Mouse (Mus musculus): ENCODE data around the gene Fkrp. TPM values are rescaled to one million over a fixed set of nuclear protein-coding genes. Genes with fewer than 3 reads are reported as not detected.

The Fkrp gene
- polyA plus RNA-seq, 1 experiment: 41.7 TPM

DNA sequence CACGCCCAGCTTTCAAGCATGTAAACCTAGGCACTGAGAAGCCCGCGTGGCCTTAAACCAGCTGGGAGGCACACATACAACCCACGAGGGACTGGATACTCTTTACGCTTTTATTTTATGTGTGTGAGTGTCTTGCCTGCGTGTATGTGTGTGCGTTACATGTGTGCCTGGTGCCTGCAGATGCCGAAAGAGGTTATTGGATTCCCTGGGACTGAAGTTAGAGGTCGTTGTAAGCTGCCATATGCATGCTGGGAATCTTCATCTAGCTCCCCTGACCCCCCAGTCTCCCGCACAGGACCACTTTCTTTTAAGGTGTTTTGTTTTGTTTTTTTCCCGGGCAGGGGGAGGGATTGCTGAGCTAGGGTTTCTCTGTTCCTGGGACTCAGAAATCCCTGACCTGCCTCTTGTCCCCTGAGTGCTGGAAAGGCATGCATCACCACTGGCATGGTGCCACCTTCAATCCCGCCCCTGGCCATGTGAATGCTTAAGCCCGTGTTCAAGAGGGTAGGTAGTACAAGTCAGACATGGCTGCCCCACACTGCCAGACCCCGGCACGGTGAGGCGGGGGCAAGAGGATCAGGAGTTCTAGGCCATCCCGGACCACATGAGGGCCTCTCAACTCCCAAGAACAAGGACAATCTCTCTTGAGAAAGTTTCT, 32.6 kb downstream of the Fkrp start:
- WGBS: 39% methylated on average over 17 of the region's 17 CpGs
- DNase-seq: peak; percentile 82

DNA sequence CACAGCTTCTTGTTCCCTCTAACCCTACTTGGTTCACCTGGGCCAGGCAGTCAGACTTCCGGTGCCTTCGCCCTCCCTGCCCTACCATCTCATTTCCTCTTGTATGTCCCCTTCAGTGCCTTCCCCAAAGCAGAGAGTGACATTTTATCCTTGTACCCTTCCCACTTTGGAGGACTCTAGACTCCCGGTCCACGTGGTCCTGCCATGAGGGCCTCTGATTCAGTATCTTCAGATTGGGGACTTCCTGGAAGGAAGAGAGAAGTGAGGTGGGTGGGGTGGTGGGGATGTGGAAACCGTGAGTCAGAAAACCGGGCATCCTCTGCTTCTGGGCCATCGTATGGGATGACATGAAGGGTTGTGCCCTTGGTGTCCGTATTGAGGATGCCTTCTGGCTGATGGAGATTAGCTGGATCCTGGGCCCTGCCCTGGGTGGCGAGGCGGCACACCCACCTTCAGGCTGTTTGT, 33.3 kb downstream of the Fkrp start:
- 19% methylated on average over 10 of the region's 10 CpGs for WGBS
- peaks cover 2% of the 10 kb centered on the region for H3K4me1 ChIP-seq (ENCODE audit: control insufficient read depth, insufficient read depth, low read length)
- H3K4me3 ChIP-seq (replicated peaks; ENCODE audit: extremely low read depth, low read depth, low read length): peak overlapping the region; percentile 70
- peak; percentile 48 for DNase-seq
- TF ChIP-seq POLR2A (IDR thresholded peaks at IDR 0.05; ENCODE audit: borderline replicate concordance, extremely low read depth, low read depth, low read length): no peak
- no peak for TF ChIP-seq CTCF (IDR thresholded peaks at IDR 0.05; ENCODE audit: insufficient read depth, low read length)

More for the DNA sequence above, 32.6 kb downstream of the Fkrp start:
- Histone ChIP-seq H3K4me3 (replicated peaks; ENCODE audit: extremely low read depth, low read depth, low read length) (peak overlapping the region; percentile 70), H3K4me1 (ENCODE audit: control insufficient read depth, insufficient read depth, low read length) (peaks cover 2% of the 10 kb centered on the region)
- TF ChIP-seq CTCF (IDR thresholded peaks at IDR 0.05; ENCODE audit: insufficient read depth, low read length) (no peak), POLR2A (IDR thresholded peaks at IDR 0.05; ENCODE audit: borderline replicate concordance, extremely low read depth, low read depth, low read length) (peak; percentile 34; the same call in 1 of the 2 replicates)

DNA sequence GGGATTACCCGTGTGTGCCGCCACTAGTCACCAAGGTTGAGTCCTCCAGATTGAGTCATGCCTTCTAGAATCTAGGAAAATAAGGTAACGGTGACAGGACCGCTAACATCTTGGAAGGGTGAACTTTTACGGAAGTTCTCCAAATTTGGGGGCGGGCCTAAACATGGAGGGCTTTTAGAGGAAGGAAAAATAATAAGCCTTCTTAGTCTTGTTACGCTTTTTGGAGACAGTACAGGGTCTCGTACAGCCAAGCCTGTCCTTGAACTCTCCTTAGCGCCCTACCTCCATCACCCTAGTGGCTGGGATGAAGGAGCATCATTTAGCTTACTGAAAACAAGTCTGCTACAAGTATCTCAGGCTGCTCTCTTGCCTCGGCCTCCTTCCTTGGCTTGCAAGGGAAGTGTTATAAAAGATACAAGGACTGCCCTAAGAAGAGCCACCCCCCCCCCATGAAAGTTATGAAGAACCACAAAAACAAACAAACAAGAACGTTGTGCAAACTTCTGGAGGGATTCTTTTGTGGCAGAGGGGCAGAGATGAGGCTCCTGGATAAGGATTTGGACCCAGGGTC, 33.9 kb downstream of the Fkrp start:
- DNase-seq: no peak
- peaks cover 2% of the 10 kb centered on the region for H3K4me1 ChIP-seq (ENCODE audit: control insufficient read depth, insufficient read depth, low read length)
- peak overlapping the region; percentile 70 for H3K4me3 ChIP-seq (replicated peaks; ENCODE audit: extremely low read depth, low read depth, low read length)
- 23% methylated on average over 11 of the region's 11 CpGs for WGBS
- TF ChIP-seq CTCF (IDR thresholded peaks at IDR 0.05; ENCODE audit: insufficient read depth, low read length) (no peak), POLR2A (IDR thresholded peaks at IDR 0.05; ENCODE audit: borderline replicate concordance, extremely low read depth, low read depth, low read length) (no peak)

DNA sequence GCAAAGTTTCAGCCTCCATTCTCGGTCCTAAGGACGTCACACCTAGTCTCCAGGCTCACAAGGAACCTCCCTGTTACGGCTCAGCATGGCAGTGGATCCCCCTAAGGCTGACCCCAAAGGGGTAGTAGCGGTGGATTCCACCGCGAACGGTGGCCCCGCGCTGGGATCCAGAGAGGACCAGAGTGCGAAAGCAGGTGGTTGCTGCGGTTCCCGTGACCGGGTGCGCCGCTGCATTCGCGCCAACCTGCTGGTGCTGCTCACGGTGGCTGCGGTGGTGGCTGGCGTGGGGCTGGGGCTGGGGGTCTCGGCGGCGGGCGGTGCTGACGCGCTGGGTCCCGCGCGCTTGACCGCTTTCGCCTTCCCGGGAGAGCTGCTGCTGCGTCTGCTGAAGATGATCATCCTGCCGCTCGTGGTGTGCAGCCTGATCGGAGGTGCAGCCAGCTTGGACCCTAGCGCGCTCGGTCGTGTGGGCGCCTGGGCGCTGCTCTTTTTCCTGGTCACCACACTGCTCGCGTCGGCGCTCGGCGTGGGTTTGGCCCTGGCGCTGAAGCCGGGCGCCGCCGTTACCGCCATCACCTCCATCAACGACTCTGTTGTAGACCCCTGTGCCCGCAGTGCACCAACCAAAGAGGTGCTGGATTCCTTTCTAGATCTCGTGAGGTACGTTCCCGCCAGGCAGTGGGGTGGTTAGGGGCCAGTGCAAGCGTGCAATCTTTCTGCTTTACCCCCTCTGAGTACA, 34.5 kb downstream of the Fkrp start:
- 1% methylated on average over 60 of the region's 60 CpGs for WGBS

DNA sequence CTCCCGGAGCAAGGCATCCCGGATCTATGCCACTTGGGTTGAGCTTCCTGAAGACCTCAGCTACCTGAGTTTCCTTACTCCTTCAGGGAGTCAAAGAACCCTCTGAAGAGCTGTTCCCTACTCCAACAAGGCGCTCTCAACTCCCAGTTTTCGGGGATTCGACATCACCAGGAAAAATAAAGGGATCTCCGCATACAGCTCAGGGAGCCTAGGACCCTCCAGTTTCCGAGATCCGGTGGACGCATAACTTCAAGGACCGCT, 35.0 kb downstream of the Fkrp start:
- DNase-seq: no peak
- WGBS: under 1% methylated on average over 10 of the region's 10 CpGs
- TF ChIP-seq POLR2A (IDR thresholded peaks at IDR 0.05; ENCODE audit: borderline replicate concordance, extremely low read depth, low read depth, low read length): no peak

More for the DNA sequence above, 34.5 kb downstream of the Fkrp start:
- TF ChIP-seq POLR2A (IDR thresholded peaks at IDR 0.05; ENCODE audit: borderline replicate concordance, extremely low read depth, low read depth, low read length) (no peak), CTCF (IDR thresholded peaks at IDR 0.05; ENCODE audit: insufficient read depth, low read length) (no peak)
- Histone ChIP-seq H3K4me1 (ENCODE audit: control insufficient read depth, insufficient read depth, low read length) (peaks cover 2% of the 10 kb centered on the region), H3K4me3 (replicated peaks; ENCODE audit: extremely low read depth, low read depth, low read length) (peak overlapping the region; percentile 70)
- DNase-seq: peak; percentile 41

DNA sequence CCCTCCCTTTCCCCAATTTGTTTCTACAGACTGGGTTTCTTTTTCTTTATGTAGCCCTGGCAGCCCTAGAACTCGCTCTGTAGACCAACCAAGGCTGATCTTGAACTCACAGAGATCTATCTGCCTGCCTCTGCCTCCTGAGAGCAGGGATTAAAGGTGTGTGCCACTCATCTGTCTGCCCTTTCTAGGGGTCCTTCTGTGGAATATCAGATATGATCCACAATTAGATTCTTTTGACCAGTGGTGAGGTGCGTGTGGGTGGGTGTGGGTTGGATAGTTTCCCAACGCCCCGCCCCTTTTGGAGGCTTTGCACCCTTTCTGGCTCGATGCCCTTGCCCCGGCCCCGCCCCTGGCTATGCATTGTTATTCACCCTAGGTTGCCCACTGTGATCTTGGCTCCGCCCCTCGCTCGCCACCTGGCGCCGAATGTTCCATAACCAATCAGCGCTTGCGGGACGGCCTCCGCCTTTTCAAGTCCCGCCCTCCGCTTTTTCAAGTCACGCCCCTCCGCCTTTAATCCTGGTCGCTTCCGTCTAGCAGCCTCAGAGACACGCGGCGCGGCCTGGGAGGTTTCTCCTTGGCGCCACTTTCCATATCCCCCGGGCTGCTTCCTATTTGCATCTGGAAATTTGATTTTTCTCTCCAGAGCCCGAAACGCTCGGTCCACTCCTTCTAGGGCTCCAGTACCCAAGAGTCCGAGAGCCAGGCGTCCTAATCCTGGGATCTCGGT, 35.5 kb downstream of the Fkrp start, which contains the start of gene Slc1a5:
Slc1a5 (plus strand) TSS at position 516 of the 730 bp plus-strand sequence.
- TF ChIP-seq POLR2A (IDR thresholded peaks at IDR 0.05; ENCODE audit: borderline replicate concordance, extremely low read depth, low read depth, low read length) (peak; percentile 98), CTCF (IDR thresholded peaks at IDR 0.05; ENCODE audit: insufficient read depth, low read length) (no peak)
- peak within 1 kb of the TSS; percentile 70 for H3K4me3 ChIP-seq (replicated peaks; ENCODE audit: extremely low read depth, low read depth, low read length)
- peak; percentile 93 for DNase-seq
- 3% methylated on average over 34 of the region's 34 CpGs for WGBS
- H3K4me1 ChIP-seq (ENCODE audit: control insufficient read depth, insufficient read depth, low read length): peaks cover 2% of the 10 kb centered on the region

More for the DNA sequence above, 35.0 kb downstream of the Fkrp start:
- Histone ChIP-seq H3K4me3 (replicated peaks; ENCODE audit: extremely low read depth, low read depth, low read length) (peak overlapping the region; percentile 70), H3K4me1 (ENCODE audit: control insufficient read depth, insufficient read depth, low read length) (peaks cover 2% of the 10 kb centered on the region)

DNA sequence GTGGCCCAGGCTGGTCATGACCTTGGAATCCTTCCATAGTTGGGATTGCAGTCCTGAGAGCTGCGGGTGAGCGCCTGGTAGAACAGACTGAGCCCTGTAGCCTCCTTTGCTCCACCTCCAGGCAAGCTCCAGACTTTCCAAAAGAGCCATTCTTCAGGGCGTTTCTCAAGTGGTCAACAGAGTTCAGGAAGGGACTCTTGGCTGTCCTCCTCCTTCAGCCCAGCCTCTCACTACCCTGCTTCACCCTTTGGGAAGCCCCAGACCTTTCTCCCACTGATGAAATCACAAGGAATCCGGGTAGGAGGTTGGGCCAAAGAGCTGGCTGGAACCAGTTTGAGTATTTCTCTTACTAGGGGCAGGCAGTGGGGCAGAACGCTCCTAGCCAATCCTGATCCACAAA, 36.5 kb downstream of the Fkrp start:
- peak; percentile 60 for DNase-seq
- TF ChIP-seq CTCF (IDR thresholded peaks at IDR 0.05; ENCODE audit: insufficient read depth, low read length): no peak
- peak; percentile 28; the same call in 1 of the 2 replicates for TF ChIP-seq POLR2A (IDR thresholded peaks at IDR 0.05; ENCODE audit: borderline replicate concordance, extremely low read depth, low read depth, low read length)
- Histone ChIP-seq H3K4me3 (replicated peaks; ENCODE audit: extremely low read depth, low read depth, low read length) (no peak overlapping the region), H3K4me1 (ENCODE audit: control insufficient read depth, insufficient read depth, low read length) (peaks cover 2% of the 10 kb centered on the region)
- WGBS: 45% methylated on average over 5 of the region's 5 CpGs

DNA sequence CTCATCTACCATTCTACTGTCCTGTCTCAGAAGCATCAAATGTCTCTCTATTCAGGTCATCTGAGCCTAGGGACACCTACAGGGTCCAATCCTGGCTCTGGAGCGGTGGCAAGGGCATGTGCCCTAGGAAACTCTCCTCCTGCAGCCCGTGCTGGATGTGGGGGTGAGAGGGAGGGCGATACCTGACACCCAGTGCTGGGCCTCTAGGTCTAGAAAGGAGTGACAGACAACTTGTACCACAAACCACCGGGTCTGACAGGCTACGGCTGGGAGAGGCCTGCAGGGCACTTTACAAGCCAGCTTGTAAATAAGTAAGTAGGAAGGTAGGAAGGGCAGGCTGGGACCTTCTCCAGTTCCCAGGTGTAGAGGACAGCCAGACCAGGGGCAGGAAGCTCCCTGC, 40.6 kb downstream of the Fkrp start:
- H3K4me3 ChIP-seq (replicated peaks; ENCODE audit: extremely low read depth, low read depth, low read length): no peak overlapping the region
- H3K4me1 ChIP-seq (ENCODE audit: control insufficient read depth, insufficient read depth, low read length): peaks cover 2% of the 10 kb centered on the region
- TF ChIP-seq POLR2A (IDR thresholded peaks at IDR 0.05; ENCODE audit: borderline replicate concordance, extremely low read depth, low read depth, low read length): no peak
- no peak for TF ChIP-seq CTCF (IDR thresholded peaks at IDR 0.05; ENCODE audit: insufficient read depth, low read length)
- DNase-seq: no peak
- 63% methylated on average over 5 of the region's 5 CpGs for WGBS

DNA sequence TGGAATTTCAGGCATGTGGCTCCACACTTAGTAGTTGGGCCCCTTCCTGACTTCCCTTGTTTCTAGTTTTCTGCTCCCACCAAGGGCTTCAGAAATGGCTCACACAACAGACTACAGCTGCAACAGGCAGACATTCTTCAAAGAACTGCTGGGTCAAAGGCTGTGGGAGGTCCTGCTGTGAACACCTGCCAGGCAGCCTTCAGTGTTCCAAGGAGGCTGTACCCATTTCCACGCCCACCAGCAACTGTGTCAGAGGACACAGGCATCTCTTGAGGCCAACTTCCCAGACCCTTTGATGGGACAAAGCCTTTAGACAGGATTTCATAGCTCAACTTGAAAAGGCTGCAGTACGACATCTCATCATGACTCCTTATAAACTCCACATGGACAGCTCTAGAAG, 50.1 kb downstream of the Fkrp start:
- no peak for DNase-seq
- no peak overlapping the region for H3K4me3 ChIP-seq (replicated peaks; ENCODE audit: extremely low read depth, low read depth, low read length)
- WGBS: 67% methylated on average over 2 of the region's 2 CpGs
- no peak for TF ChIP-seq CTCF (IDR thresholded peaks at IDR 0.05; ENCODE audit: insufficient read depth, low read length)
- TF ChIP-seq POLR2A (IDR thresholded peaks at IDR 0.05; ENCODE audit: borderline replicate concordance, extremely low read depth, low read depth, low read length): no peak
- H3K4me1 ChIP-seq (ENCODE audit: control insufficient read depth, insufficient read depth, low read length): peaks cover 5% of the 10 kb centered on the region

Measured in lung, adult 2 months (tissue).